Mouse (Mus musculus) hindbrain, postnatal 0 days (tissue): ENCODE results near the gene Brat1. TPM values are rescaled to one million over a fixed set of nuclear protein-coding genes. Genes with fewer than 3 reads are reported as not detected.
"Not testable (repeated sequence)": the region's sequence is repeated elsewhere in the genome, so short reads cannot be mapped to it uniquely, and the experiment has no call there.

ENCODE experiments used
- ATAC-seq: fragments of 200-750 bp; cut with Nextera tagmentation; 2 replicates; pipeline ENCODE4 v1.8.0; 2017; ENCODE audit warnings: mild to moderate bottlenecking, moderate TSS enrichment, moderate library complexity
- DNase-seq: peaks from one replicate; pipeline ENCODE4 v3.0.0-alpha.2; 2015; ENCODE audit warnings: low spot score
- H3K27ac ChIP-seq: fragments of 300-500 bp; sonication (generic); 2 replicates; pipeline ENCODE4 v1.5.1; 2014; ENCODE audit warnings: mild to moderate bottlenecking
- H3K27me3 ChIP-seq: fragments of 300-500 bp; sonication (generic); 2 replicates; pipeline ENCODE4 v1.6.1; 2014; ENCODE audit warnings: low read length, mixed read lengths; ENCODE audit not compliant: insufficient read depth
- H3K36me3 ChIP-seq: fragments of 300-500 bp; sonication (generic); 2 replicates; pipeline ENCODE4 v1.6.1; 2014; ENCODE audit warnings: low read length, mixed read lengths; ENCODE audit not compliant: insufficient read depth
- H3K4me1 ChIP-seq: fragments of 300-500 bp; sonication (generic); 2 replicates; pipeline ENCODE4 v1.6.1; 2014; ENCODE audit warnings: antibody characterized with exemption, low read length, mixed read lengths; ENCODE audit not compliant: insufficient read depth
- H3K4me2 ChIP-seq: fragments of 300-500 bp; sonication (generic); 2 replicates; pipeline ENCODE4 v1.6.1; 2014; ENCODE audit warnings: low read depth, mild to moderate bottlenecking, low read length, moderate library complexity, mixed read lengths
- H3K4me3 ChIP-seq: fragments of 300-500 bp; sonication (generic); 2 replicates; pipeline ENCODE4 v1.5.1; 2014; ENCODE audit warnings: low read length
- H3K9ac ChIP-seq: fragments of 300-500 bp; sonication (generic); replicated peaks from 2 replicates; pipeline ENCODE4 v1.6.1; 2014; ENCODE audit warnings: mild to moderate bottlenecking, low read length, moderate library complexity, mixed read lengths
- H3K9me3 ChIP-seq: fragments of 300-500 bp; sonication (generic); 2 replicates; pipeline ENCODE4 v1.6.1; 2016; ENCODE audit warnings: low read length, mixed read lengths
- CTCF ChIP-seq: IDR thresholded peaks from 2 replicates; pipeline ENCODE4 v1.5.1; 2016; ENCODE audit warnings: antibody characterized with exemption, control low read depth, low read depth
- WGBS: fragments of 180-500 bp; shearing (Covaris S2); extraction: QIAGEN DNeasy Blood & Tissue Kit; methylation state at CpG from one replicate; pipeline ENCODE4 v1.1.7; 2014; 5-methylcytosine and 5-hydroxymethylcytosine counted together
- polyA plus RNA-seq: library from polyadenylated mRNA; unstranded; fragments of >200 nt; fragmentation: Nextera tagmentation; extraction: Ambion mirVana; gene quantifications from 2 replicates; pipeline ENCODE4 v1.2.1, GENCODE M21; 2015
- total RNA-seq: library from RNA; depleted of rRNA; stranded (reverse); fragments of >200 nt; gene quantifications from 2 replicates; pipeline ENCODE4 v1.2.3, GENCODE M21; 2014

Brat1 gene
- total and polyA plus RNA-seq, 2 experiments from 2014 or later, result 18.1 to 46.7 TPM

GRCm38 (mm10) chr5:140662741-140663592 lies 41.8 kb upstream of the Brat1 start:
- peak overlapping the region; percentile 69 for H3K27ac ChIP-seq
- DNase-seq, result no peak
- TF ChIP-seq CTCF, result no peak
- H3K4me3 ChIP-seq, result no peak overlapping the region
- peaks cover 10% of the 10 kb centered on the region; the same call in 1 of the 2 replicates for H3K4me1 ChIP-seq
- peaks cover 20% of the 10 kb centered on the region; the same call in 1 of the 2 replicates for H3K36me3 ChIP-seq
- no peaks in the 10 kb centered on the region for H3K9me3 ChIP-seq
- 49% methylated on average over 17 of the region's 17 CpGs for WGBS
- H3K9ac ChIP-seq, result no peak overlapping the region
- no peak overlapping the region for H3K4me2 ChIP-seq
- no peak for ATAC-seq
- no peaks in the 10 kb centered on the region for H3K27me3 ChIP-seq

- H3K36me3 ChIP-seq, result peaks cover 20% of the 10 kb centered on the region; the same call in 1 of the 2 replicates
- H3K27ac ChIP-seq, result peak overlapping the region; percentile 69
- no peak overlapping the region for H3K4me2 ChIP-seq
- no peak overlapping the region for H3K4me3 ChIP-seq
- WGBS, result 39% methylated on average over 7 of the region's 7 CpGs
- DNase-seq (peak; percentile 82), ATAC-seq (0 out of 2 replicates have a peak, but pooled peaks have one; percentile 30)
- peak; percentile 81 for TF ChIP-seq CTCF
- no peaks in the 10 kb centered on the region for H3K27me3 ChIP-seq
- peaks cover 10% of the 10 kb centered on the region; the same call in 1 of the 2 replicates for H3K4me1 ChIP-seq
- H3K9me3 ChIP-seq, result no peaks in the 10 kb centered on the region
- no peak overlapping the region for H3K9ac ChIP-seq
Observed at GRCm38 (mm10) chr5:140663621-140664180, 41.1 kb upstream of the Brat1 start.

GRCm38 (mm10) chr5:140672115-140672514 lies 32.7 kb upstream of the Brat1 start:
- no peak for ATAC-seq
- no peak overlapping the region for H3K4me2 ChIP-seq
- no peak overlapping the region for H3K4me3 ChIP-seq
- no peak overlapping the region for H3K27ac ChIP-seq
- 86% methylated on average over 6 of the region's 6 CpGs for WGBS
- H3K9ac ChIP-seq, result no peak overlapping the region
- H3K9me3 ChIP-seq, result no peaks in the 10 kb centered on the region
- no peak for DNase-seq
- H3K4me1 ChIP-seq, result no peaks in the 10 kb centered on the region
- no peak for TF ChIP-seq CTCF
- no peaks in the 10 kb centered on the region for H3K27me3 ChIP-seq
- peaks cover 33% of the 10 kb centered on the region; the same call in 1 of the 2 replicates for H3K36me3 ChIP-seq

GRCm38 (mm10) chr5:140672603-140673002 lies 32.2 kb upstream of the Brat1 start:
- not testable (repeated sequence) for H3K27me3 ChIP-seq, H3K4me1 ChIP-seq, DNase-seq, H3K4me2 ChIP-seq, H3K27ac ChIP-seq, ATAC-seq, H3K9me3 ChIP-seq, H3K4me3 ChIP-seq, H3K9ac ChIP-seq
- 92% methylated on average over 6 of the region's 6 CpGs for WGBS
- H3K36me3 ChIP-seq, result peaks cover 33% of the 10 kb centered on the region; the same call in 1 of the 2 replicates

GRCm38 (mm10) chr5:140674036-140674435 lies 30.8 kb upstream of the Brat1 start:
- ATAC-seq, result no peak
- Histone ChIP-seq H3K4me1 (no peaks in the 10 kb centered on the region), H3K27me3 (no peaks in the 10 kb centered on the region), H3K4me2 (no peak overlapping the region), H3K9me3 (no peaks in the 10 kb centered on the region), H3K36me3 (peaks cover 29% of the 10 kb centered on the region; the same call in 1 of the 2 replicates), H3K4me3 (no peak overlapping the region), H3K27ac (no peak overlapping the region), H3K9ac (no peak overlapping the region)
- WGBS, result 87% methylated on average over 17 of the region's 17 CpGs
- TF ChIP-seq CTCF, result no peak
- no peak for DNase-seq

GRCm38 (mm10) chr5:140675079-140675478 lies 29.7 kb upstream of the Brat1 start:
- Histone ChIP-seq H3K9me3 (no peaks in the 10 kb centered on the region), H3K9ac (no peak overlapping the region), H3K27me3 (no peaks in the 10 kb centered on the region), H3K4me1 (no peaks in the 10 kb centered on the region), H3K4me2 (no peak overlapping the region), H3K36me3 (peaks cover 26% of the 10 kb centered on the region; the same call in 1 of the 2 replicates), H3K4me3 (no peak overlapping the region), H3K27ac (no peak overlapping the region)
- peak; percentile 23 for DNase-seq
- ATAC-seq, result 0 out of 2 replicates have a peak, but pooled peaks have one; percentile 30
- TF ChIP-seq CTCF, result no peak
- 64% methylated on average over 11 of the region's 11 CpGs for WGBS
